12 mouse cellular contexts compared by ENCODE assay signal in genomic region chr19:25074741-25075140, GRCm38 (mm10).
DNase-seq lines count a peak whose midpoint lies in the region; TF ChIP-seq lines count a peak whose summit lies in the region.
"Had no signal": no experiment of that assay in that cellular context is flagged by ENCODE, and none has a peak within 500 bp of the region (broad histone marks: within the 10 kb centered on the region; RNA-seq: fewer than 3 reads in every experiment).

No protein-coding gene starts in this region.

- no peak for TF ChIP-seq POLR2A in lung, adult 2 months (IDR thresholded peaks at IDR 0.05; ENCODE audit: borderline replicate concordance, extremely low read depth, low read depth, low read length)

- no peaks in the 10 kb centered on the region for H3K4me1 ChIP-seq in lung, adult 2 months (ENCODE audit: control insufficient read depth, insufficient read depth, low read length)
- H3K4me1 ChIP-seq: embryonic facial prominence, embryonic 13.5 days; liver, embryonic 15.5 days had no signal

- no peak overlapping the region for H3K4me3 ChIP-seq in gastrocnemius, adult 2 months
- H3K4me3 ChIP-seq in lung, adult 2 months (replicated peaks; ENCODE audit: extremely low read depth, low read depth, low read length) = no peak overlapping the region
- H3K4me3 ChIP-seq: embryonic facial prominence, embryonic 13.5 days; liver, embryonic 15.5 days had no signal

- intact Hi-C loops in gastrocnemius, adult 2 months (cut with DNase I) = no loop called here

- no peak for TF ChIP-seq CTCF in gastrocnemius, adult 2 months (IDR thresholded peaks at IDR 0.05)
- TF ChIP-seq CTCF in lung, adult 2 months (IDR thresholded peaks at IDR 0.05; ENCODE audit: insufficient read depth, low read length) = no peak

- peak; percentile 43 for DNase-seq in gastrocnemius, adult 2 months
- DNase-seq in gastrocnemius, postnatal 4 days (ENCODE audit: low spot score in 2 of 2) = no peak
- DNase-seq in urinary bladder, postnatal 14 days (ENCODE audit: low spot score) = peak; percentile 56
- DNase-seq in urinary bladder, postnatal 25 days (ENCODE audit: low spot score) = no peak
- DNase-seq in lung, adult 2 months = peak; percentile 57
- DNase-seq in c-Kit-positive CD71-positive TER-119-positive erythroid progenitor cells, embryonic 14.5 days (ENCODE audit: low spot score) = no peak
- DNase-seq in T-cell, adult 2 months (ENCODE audit: low spot score) = no peak
- no peak for DNase-seq in ovary, postnatal 14 days (ENCODE audit: low spot score)
- DNase-seq: cerebellum, adult 18-20 months; kidney, adult 2 months had no signal

- no peak overlapping the region for H3K27ac ChIP-seq in gastrocnemius, adult 2 months
- H3K27ac ChIP-seq: embryonic facial prominence, embryonic 13.5 days; liver, embryonic 15.5 days had no signal

- WGBS in lung, adult 2 months = 50% methylated on average over 6 of the region's 6 CpGs

Comparison
In these comparisons a context has a peak if more than half of its experiments do, and no peak if none do; other contexts are left out.
1. DNase-seq: peak in gastrocnemius, adult 2 months (single experiment), urinary bladder, postnatal 14 days (single experiment) and lung, adult 2 months (single experiment); none in gastrocnemius, postnatal 4 days (0 of 2), urinary bladder, postnatal 25 days (single experiment), c-Kit-positive CD71-positive TER-119-positive erythroid progenitor cells, embryonic 14.5 days (single experiment), T-cell, adult 2 months (single experiment) and ovary, postnatal 14 days (single experiment).